Mouse (Mus musculus): ENCODE data around the gene Qprt. TPM values are rescaled to one million over a fixed set of nuclear protein-coding genes. Genes with fewer than 3 reads are reported as not detected.
A peak's percentile ranks its signal among the peaks of the same experiment; 100 is the strongest.

The Qprt gene
- under 1 TPM; 0.31 to 0.53 TPM for total RNA-seq (2021)
- long read RNA-seq, experiment 1 = 0 reads
- long read RNA-seq, experiment 2 = 0 reads

- no peak for TF ChIP-seq CTCF (IDR thresholded peaks at IDR 0.05)
- Histone ChIP-seq H3K4me3 (peak within 1 kb of the TSS; percentile 45), H3K27ac (peak within 1 kb of the TSS; percentile 40; the same call in 1 of the 2 replicates)
- DNase-seq = no peak
- intact Hi-C loops (cut with DNase I) = loop anchor here (5.0 kb wide), 1 partner anchor 60 kb away; no protein-coding TSS in a partner anchor
Measured at GRCm38 (mm10) chr7:127121911-127122270, at the start of gene Qprt. Qprt (minus strand) TSS chr7:127122226.

- Histone ChIP-seq H3K4me3 (no peak overlapping the region), H3K27ac (no peak overlapping the region)
- intact Hi-C loops (cut with DNase I) = no loop called here
- TF ChIP-seq CTCF (IDR thresholded peaks at IDR 0.05) = no peak
- no peak for DNase-seq
Measured at GRCm38 (mm10) chr7:127166501-127166900, 44.5 kb upstream of the Qprt start.

- DNase-seq = no peak
- intact Hi-C loops (cut with DNase I) = no loop called here
- Histone ChIP-seq H3K4me3 (no peak overlapping the region), H3K27ac (no peak overlapping the region)
- no peak for TF ChIP-seq CTCF (IDR thresholded peaks at IDR 0.05)
Measured at GRCm38 (mm10) chr7:127165607-127166493, 43.8 kb upstream of the Qprt start.

- Histone ChIP-seq H3K27ac (no peak overlapping the region), H3K4me3 (no peak overlapping the region)
- intact Hi-C loops (cut with DNase I) = no loop called here
- DNase-seq = no peak
- no peak for TF ChIP-seq CTCF (IDR thresholded peaks at IDR 0.05)
Measured at GRCm38 (mm10) chr7:127164002-127164401, 42.0 kb upstream of the Qprt start.

DNA sequence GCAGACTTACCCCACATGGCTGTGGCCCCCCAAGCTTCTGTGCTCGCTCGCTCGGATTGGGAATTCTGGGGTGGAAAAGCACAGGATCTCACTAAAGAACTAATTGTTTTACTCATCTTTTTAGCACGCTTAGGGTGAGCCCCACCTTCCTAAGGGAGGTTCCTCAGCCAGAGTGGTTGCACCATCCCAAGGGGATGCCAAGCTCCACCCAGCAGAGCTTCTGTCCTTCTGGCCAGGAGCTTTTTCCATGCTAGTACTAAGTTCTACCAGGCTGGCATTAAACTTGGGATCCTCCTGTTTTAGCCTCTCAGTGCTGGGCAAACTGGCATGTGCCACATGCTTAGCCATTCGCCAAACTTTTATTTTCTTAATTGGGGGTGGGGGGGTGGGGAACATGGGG is 40.5 kb upstream of the Qprt start:
- H3K27ac ChIP-seq = no peak overlapping the region
- no peak for TF ChIP-seq CTCF (IDR thresholded peaks at IDR 0.05)
- DNase-seq = no peak
- H3K4me3 ChIP-seq = no peak overlapping the region
- intact Hi-C loops (cut with DNase I) = no loop called here

DNA sequence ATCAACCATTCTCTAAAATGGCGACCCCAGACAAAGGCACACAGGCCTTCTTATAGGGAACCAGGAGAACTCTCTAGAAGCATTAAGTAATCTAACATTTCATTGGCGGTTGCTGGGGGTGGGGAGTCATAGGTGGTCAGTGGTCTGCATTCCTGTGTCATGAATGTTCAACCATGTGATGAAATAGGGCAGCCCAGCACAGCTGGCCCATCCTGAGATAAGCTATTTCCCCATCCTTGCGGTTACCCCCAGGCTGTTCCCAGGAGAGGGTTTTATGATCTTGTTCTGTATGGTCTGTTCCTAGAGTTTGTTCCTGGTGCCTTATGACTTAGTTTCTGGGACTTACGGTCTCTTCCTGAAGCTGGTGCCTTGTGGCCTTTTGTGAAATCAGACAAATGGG is 35.5 kb upstream of the Qprt start:
- DNase-seq = no peak
- intact Hi-C loops (cut with DNase I) = no loop called here
- H3K27ac ChIP-seq = no peak overlapping the region
- TF ChIP-seq CTCF (IDR thresholded peaks at IDR 0.05) = no peak
- H3K4me3 ChIP-seq = no peak overlapping the region

- DNase-seq = no peak
- Histone ChIP-seq H3K4me3 (no peak overlapping the region), H3K27ac (peak overlapping the region; percentile 58; the same call in 1 of the 2 replicates)
- intact Hi-C loops (cut with DNase I) = no loop called here
- TF ChIP-seq CTCF (IDR thresholded peaks at IDR 0.05) = no peak
Measured at GRCm38 (mm10) chr7:127153477-127153876, 31.5 kb upstream of the Qprt start.

DNA sequence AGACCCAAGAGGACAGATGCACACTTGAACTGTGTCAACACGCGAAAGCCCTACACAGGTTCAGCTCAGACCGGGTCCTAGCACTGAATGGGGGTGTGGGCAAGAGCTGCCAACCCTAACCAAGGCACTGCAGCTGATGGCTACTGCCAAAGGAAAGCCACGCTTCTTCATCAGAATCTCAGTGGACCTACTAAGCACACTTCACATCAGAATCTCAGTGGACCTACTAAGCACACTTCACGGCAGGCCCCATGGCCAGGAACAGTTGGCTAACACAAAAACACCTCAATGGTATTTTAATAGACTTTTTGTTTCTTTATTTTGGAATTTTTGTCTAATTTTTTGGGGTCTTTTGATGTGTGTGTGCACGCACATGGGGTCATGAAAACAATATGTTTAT is 30.4 kb upstream of the Qprt start:
- DNase-seq = no peak
- intact Hi-C loops (cut with DNase I) = no loop called here
- H3K27ac ChIP-seq = no peak overlapping the region
- no peak overlapping the region for H3K4me3 ChIP-seq
- TF ChIP-seq CTCF (IDR thresholded peaks at IDR 0.05) = no peak

- DNase-seq = no peak
- no peak for TF ChIP-seq CTCF (IDR thresholded peaks at IDR 0.05)
- no peak overlapping the region for H3K27ac ChIP-seq
- no peak overlapping the region for H3K4me3 ChIP-seq
- intact Hi-C loops (cut with DNase I) = no loop called here
Measured at GRCm38 (mm10) chr7:127147901-127148300, 25.9 kb upstream of the Qprt start.

DNA sequence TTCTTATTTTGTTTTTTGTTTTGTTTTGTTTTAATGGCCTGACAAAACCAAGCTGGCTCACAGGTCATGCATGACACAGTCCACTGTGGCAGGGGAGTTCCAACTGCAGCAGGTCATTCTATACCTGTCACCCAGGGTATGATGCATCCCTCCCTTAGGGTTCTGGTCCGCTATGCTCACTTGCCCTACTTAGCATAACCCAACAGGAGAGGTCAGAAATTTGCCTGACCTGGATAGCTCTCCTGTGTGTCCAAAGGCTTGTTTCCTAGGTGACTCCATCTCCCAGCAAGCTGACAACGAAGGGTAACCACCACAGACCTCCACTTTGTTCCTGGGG is 24.2 kb upstream of the Qprt start:
- Histone ChIP-seq H3K27ac (no peak overlapping the region), H3K4me3 (no peak overlapping the region)
- DNase-seq = no peak
- intact Hi-C loops (cut with DNase I) = no loop called here
- TF ChIP-seq CTCF (IDR thresholded peaks at IDR 0.05) = no peak

GRCm38 (mm10) chr7:127145387-127146266 is 23.6 kb upstream of the Qprt start:
- no peak for DNase-seq
- no peak overlapping the region for H3K27ac ChIP-seq
- H3K4me3 ChIP-seq = no peak overlapping the region
- intact Hi-C loops (cut with DNase I) = no loop called here
- no peak for TF ChIP-seq CTCF (IDR thresholded peaks at IDR 0.05)

- intact Hi-C loops (cut with DNase I) = loop anchor here (5.0 kb wide), 1 partner anchor 38 kb away; no protein-coding TSS in a partner anchor
- DNase-seq = no peak
- TF ChIP-seq CTCF (IDR thresholded peaks at IDR 0.05) = no peak
Measured at GRCm38 (mm10) chr7:127144412-127144811, 22.4 kb upstream of the Qprt start.

GRCm38 (mm10) chr7:127142666-127143065 is 20.6 kb upstream of the Qprt start:
- no peak overlapping the region for H3K4me3 ChIP-seq
- intact Hi-C loops (cut with DNase I) = loop anchor here (5.0 kb wide), 1 partner anchor 40 kb away; no protein-coding TSS in a partner anchor
- no peak for TF ChIP-seq CTCF (IDR thresholded peaks at IDR 0.05)
- DNase-seq = no peak
- H3K27ac ChIP-seq = no peak overlapping the region

More at GRCm38 (mm10) chr7:127144412-127144811, 22.4 kb upstream of the Qprt start:
- Histone ChIP-seq H3K4me3 (no peak overlapping the region), H3K27ac (no peak overlapping the region)

Measured in gastrocnemius, adult 2 months (tissue).